Mouse (Mus musculus): ENCODE results near the gene Por. TPM values are rescaled to one million over a fixed set of nuclear protein-coding genes. Genes with fewer than 3 reads are reported as not detected.

Por gene
- polyA plus RNA-seq, 1 experiment from 2014 or later: 117 TPM

DNA sequence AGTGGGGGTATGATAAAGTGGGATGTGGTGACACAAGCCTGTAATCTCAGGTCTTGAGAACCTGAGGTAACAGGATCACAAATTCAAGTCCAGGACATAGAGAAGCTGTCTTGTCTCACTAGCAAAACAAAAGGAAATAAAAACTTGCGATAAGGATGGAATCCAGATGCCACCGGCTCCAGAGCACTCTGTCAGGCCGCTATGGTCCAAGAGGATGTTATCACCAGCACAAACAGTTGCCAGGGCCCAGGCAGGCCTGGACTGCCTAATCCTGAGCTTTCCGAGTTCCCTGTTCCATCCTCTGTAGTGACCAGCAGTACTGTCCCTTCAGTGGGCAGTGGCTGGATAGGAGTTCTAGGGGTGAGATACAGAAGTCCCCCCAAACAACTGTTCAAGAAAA, 9.9 kb upstream of the Por start:
- H3K27me3 ChIP-seq (replicated peaks): no peaks in the 10 kb centered on the region
- H3K9ac ChIP-seq: no peak overlapping the region
- no peak overlapping the region for H3K4me3 ChIP-seq
- 84% methylated on average over 4 of the region's 4 CpGs for WGBS
- no peak overlapping the region for H3K4me2 ChIP-seq
- H3K4me1 ChIP-seq: no peaks in the 10 kb centered on the region
- no peaks in the 10 kb centered on the region for H3K9me3 ChIP-seq
- H3K27ac ChIP-seq: no peak overlapping the region
- H3K36me3 ChIP-seq (replicated peaks): no peaks in the 10 kb centered on the region
- no peak for ATAC-seq (replicated peaks)

GRCm38 (mm10) chr5:135660535-135660934, 9.3 kb upstream of the Por start:
- H3K9ac ChIP-seq: no peak overlapping the region
- H3K4me2 ChIP-seq: no peak overlapping the region
- no peak overlapping the region for H3K4me3 ChIP-seq
- no peak overlapping the region for H3K27ac ChIP-seq
- no peak for ATAC-seq (replicated peaks)
- H3K27me3 ChIP-seq (replicated peaks): no peaks in the 10 kb centered on the region
- H3K9me3 ChIP-seq: no peaks in the 10 kb centered on the region
- WGBS: 92% methylated on average over 7 of the region's 7 CpGs
- no peaks in the 10 kb centered on the region for H3K36me3 ChIP-seq (replicated peaks)
- no peaks in the 10 kb centered on the region for H3K4me1 ChIP-seq

- no peak for ATAC-seq (replicated peaks)
- H3K4me2 ChIP-seq: no peak overlapping the region
- H3K27me3 ChIP-seq (replicated peaks): no peaks in the 10 kb centered on the region
- no peaks in the 10 kb centered on the region for H3K36me3 ChIP-seq (replicated peaks)
- H3K9ac ChIP-seq: no peak overlapping the region
- no peak overlapping the region for H3K27ac ChIP-seq
- no peaks in the 10 kb centered on the region for H3K9me3 ChIP-seq
- no peaks in the 10 kb centered on the region for H3K4me1 ChIP-seq
- 88% methylated on average over 5 of the region's 5 CpGs for WGBS
- H3K4me3 ChIP-seq: no peak overlapping the region
Observed at GRCm38 (mm10) chr5:135666890-135667289, 2.9 kb upstream of the Por start.

DNA sequence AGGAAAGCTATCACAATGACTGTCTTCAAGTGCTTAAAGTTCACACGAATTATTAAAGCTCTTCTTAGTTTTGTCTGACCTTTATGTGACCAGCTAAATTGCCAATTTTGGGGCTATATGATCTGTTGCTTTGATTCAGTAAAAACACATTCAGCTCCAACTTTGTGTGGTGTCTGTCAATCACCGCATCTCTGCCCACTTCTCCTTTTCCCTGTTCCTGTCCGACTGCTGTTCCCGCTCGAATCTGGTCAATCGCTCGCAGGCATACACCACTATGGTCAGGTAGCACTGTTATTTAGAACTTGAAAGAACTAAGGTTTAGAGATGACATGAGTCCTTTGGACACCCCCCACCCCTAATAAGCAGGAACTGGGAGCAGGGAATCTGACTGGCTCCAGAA, 1.8 kb upstream of the Por start:
- Histone ChIP-seq H3K4me2 (no peak overlapping the region), H3K9ac (no peak overlapping the region), H3K36me3 (replicated peaks) (no peaks in the 10 kb centered on the region), H3K27me3 (replicated peaks) (no peaks in the 10 kb centered on the region), H3K4me1 (no peaks in the 10 kb centered on the region), H3K4me3 (no peak overlapping the region), H3K9me3 (no peaks in the 10 kb centered on the region), H3K27ac (no peak overlapping the region)
- WGBS: 87% methylated on average over 7 of the region's 7 CpGs
- no peak for ATAC-seq (replicated peaks)

DNA sequence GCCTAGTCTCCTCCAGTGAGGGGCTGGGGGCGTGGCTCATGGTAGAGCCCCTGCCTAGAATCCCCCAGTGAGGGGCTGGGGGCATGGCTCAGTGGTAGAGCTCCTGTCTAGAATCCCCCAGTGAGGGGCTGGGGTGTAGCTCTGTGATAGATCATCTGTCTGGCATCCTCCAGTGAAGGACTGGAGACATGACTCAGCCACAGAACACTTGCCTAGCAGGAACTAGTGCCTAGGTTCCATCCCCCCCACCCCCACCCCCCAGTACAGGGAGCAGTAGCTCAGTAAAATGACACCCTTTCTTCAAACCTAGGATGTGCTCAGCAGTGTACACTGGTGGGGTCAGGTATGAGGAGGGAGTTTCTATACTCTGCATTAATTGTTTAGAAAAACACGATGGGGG, 1.0 kb downstream of the Por start:
- Histone ChIP-seq H3K4me3 (no peak overlapping the region), H3K27ac (no peak overlapping the region), H3K27me3 (replicated peaks) (no peaks in the 10 kb centered on the region), H3K4me1 (peaks cover 24% of the 10 kb centered on the region), H3K9me3 (no peaks in the 10 kb centered on the region), H3K4me2 (no peak overlapping the region), H3K36me3 (replicated peaks) (no peaks in the 10 kb centered on the region), H3K9ac (no peak overlapping the region)
- WGBS: 86% methylated on average over 2 of the region's 2 CpGs
- ATAC-seq (replicated peaks): no peak

- WGBS: 72% methylated on average over 4 of the region's 4 CpGs
- H3K4me2 ChIP-seq: no peak overlapping the region
- H3K9me3 ChIP-seq: no peaks in the 10 kb centered on the region
- H3K27ac ChIP-seq: no peak overlapping the region
- no peak overlapping the region for H3K9ac ChIP-seq
- ATAC-seq (replicated peaks): no peak
- peaks cover 28% of the 10 kb centered on the region for H3K4me1 ChIP-seq
- no peak overlapping the region for H3K4me3 ChIP-seq
- H3K27me3 ChIP-seq (replicated peaks): no peaks in the 10 kb centered on the region
- H3K36me3 ChIP-seq (replicated peaks): no peaks in the 10 kb centered on the region
Observed at GRCm38 (mm10) chr5:135672509-135672908, 2.7 kb downstream of the Por start.

- Histone ChIP-seq H3K4me1 (peaks cover 28% of the 10 kb centered on the region), H3K27me3 (replicated peaks) (no peaks in the 10 kb centered on the region), H3K9ac (no peak overlapping the region), H3K4me2 (no peak overlapping the region), H3K36me3 (replicated peaks) (no peaks in the 10 kb centered on the region), H3K27ac (0 out of 2 replicates have a peak overlapping the region, but pooled peaks have one; percentile 8), H3K9me3 (no peaks in the 10 kb centered on the region), H3K4me3 (no peak overlapping the region)
- 36% methylated on average over 5 of the region's 5 CpGs for WGBS
- ATAC-seq (replicated peaks): no peak
Observed at GRCm38 (mm10) chr5:135672980-135673379, 3.1 kb downstream of the Por start.

- H3K4me2 ChIP-seq: peak overlapping the region; percentile 35; the same call in 1 of the 2 replicates
- WGBS: 7% methylated on average over 3 of the region's 3 CpGs
- H3K27ac ChIP-seq: peak overlapping the region; percentile 81
- ATAC-seq (replicated peaks): peak; percentile 69
- no peaks in the 10 kb centered on the region for H3K27me3 ChIP-seq (replicated peaks)
- H3K4me1 ChIP-seq: peaks cover 28% of the 10 kb centered on the region
- no peaks in the 10 kb centered on the region for H3K36me3 ChIP-seq (replicated peaks)
- H3K9ac ChIP-seq: no peak overlapping the region
- no peak overlapping the region for H3K4me3 ChIP-seq
- H3K9me3 ChIP-seq: no peaks in the 10 kb centered on the region
Observed at GRCm38 (mm10) chr5:135674349-135674775, 4.5 kb downstream of the Por start.

- no peak overlapping the region for H3K4me3 ChIP-seq
- H3K9me3 ChIP-seq: no peaks in the 10 kb centered on the region
- H3K4me1 ChIP-seq: peaks cover 28% of the 10 kb centered on the region
- peak overlapping the region; percentile 35 for H3K4me2 ChIP-seq
- H3K9ac ChIP-seq: no peak overlapping the region
- 0% methylated on average over 11 of the region's 11 CpGs for WGBS
- H3K27ac ChIP-seq: peak overlapping the region; percentile 81
- H3K27me3 ChIP-seq (replicated peaks): no peaks in the 10 kb centered on the region
- ATAC-seq (replicated peaks): peak; percentile 89
- no peaks in the 10 kb centered on the region for H3K36me3 ChIP-seq (replicated peaks)
Observed at GRCm38 (mm10) chr5:135674821-135675220, 5.0 kb downstream of the Por start.

GRCm38 (mm10) chr5:135676696-135677095, 6.9 kb downstream of the Por start:
- 85% methylated on average over 3 of the region's 3 CpGs for WGBS
- Histone ChIP-seq H3K9ac (no peak overlapping the region), H3K4me3 (no peak overlapping the region), H3K27ac (no peak overlapping the region), H3K4me2 (no peak overlapping the region), H3K36me3 (replicated peaks) (no peaks in the 10 kb centered on the region), H3K9me3 (no peaks in the 10 kb centered on the region), H3K4me1 (peaks cover 28% of the 10 kb centered on the region), H3K27me3 (replicated peaks) (no peaks in the 10 kb centered on the region)
- no peak for ATAC-seq (replicated peaks)

GRCm38 (mm10) chr5:135677251-135677650, 7.4 kb downstream of the Por start:
- H3K4me1 ChIP-seq: peaks cover 28% of the 10 kb centered on the region
- no peak overlapping the region for H3K4me3 ChIP-seq
- no peak overlapping the region for H3K9ac ChIP-seq
- H3K4me2 ChIP-seq: no peak overlapping the region
- no peaks in the 10 kb centered on the region for H3K36me3 ChIP-seq (replicated peaks)
- no peaks in the 10 kb centered on the region for H3K9me3 ChIP-seq
- H3K27me3 ChIP-seq (replicated peaks): no peaks in the 10 kb centered on the region
- 93% methylated on average over 2 of the region's 2 CpGs for WGBS
- no peak for ATAC-seq (replicated peaks)
- H3K27ac ChIP-seq: no peak overlapping the region

DNA sequence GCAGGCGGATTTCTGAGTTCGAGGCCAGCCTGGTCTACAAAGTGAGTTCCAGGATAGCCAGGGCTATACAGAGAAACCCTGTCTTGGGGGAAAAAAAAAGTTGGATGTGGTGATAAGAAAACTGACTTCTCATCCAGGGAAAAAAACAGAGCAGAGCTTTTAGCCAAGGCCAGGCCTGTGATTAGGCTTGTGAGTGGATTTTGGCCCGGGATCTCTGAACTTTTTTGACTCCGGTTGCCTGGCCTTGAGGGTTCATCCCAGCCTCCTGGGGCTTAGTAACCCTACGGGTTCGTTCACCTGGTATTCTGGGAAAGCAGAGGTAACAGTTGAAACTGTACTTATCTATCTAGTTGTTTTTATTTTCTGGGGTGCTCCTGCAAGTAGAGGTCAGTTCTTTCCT, 8.6 kb downstream of the Por start:
- Histone ChIP-seq H3K4me2 (no peak overlapping the region), H3K9me3 (no peaks in the 10 kb centered on the region), H3K36me3 (replicated peaks) (no peaks in the 10 kb centered on the region), H3K27me3 (replicated peaks) (no peaks in the 10 kb centered on the region), H3K9ac (no peak overlapping the region), H3K27ac (no peak overlapping the region), H3K4me3 (no peak overlapping the region), H3K4me1 (peaks cover 28% of the 10 kb centered on the region)
- ATAC-seq (replicated peaks): no peak
- 95% methylated on average over 6 of the region's 6 CpGs for WGBS

DNA sequence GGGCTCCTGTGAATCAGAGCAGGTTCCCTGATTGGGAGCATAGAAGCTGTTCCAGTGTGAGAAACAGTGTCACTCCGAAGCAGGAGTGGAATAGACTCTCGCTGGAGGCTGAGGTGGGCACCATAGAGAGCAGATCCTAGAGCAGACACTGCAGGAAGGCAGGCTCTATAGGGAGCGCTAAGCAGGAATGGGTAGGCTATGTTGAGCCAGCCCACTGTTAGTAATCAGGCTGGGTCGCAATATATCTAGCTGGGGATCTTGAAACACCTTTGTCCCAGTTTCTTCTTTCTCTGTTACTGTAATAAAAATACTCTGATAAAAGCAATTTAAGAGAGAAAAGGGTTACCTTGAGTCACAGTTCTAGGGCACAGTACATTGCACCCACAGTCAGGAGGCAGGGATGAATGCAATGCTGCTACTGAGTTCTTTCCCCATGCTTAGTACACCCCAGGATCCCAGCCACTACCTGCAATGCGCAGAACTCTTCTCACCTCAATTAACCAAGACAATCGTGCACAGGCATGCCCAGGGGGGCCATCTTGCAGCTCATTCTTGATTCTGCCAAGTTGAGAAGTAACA, 11.2 kb downstream of the Por start:
- no peak overlapping the region for H3K27ac ChIP-seq
- no peak overlapping the region for H3K9ac ChIP-seq
- WGBS: 80% methylated on average over 6 of the region's 6 CpGs
- no peaks in the 10 kb centered on the region for H3K36me3 ChIP-seq (replicated peaks)
- no peaks in the 10 kb centered on the region for H3K9me3 ChIP-seq
- no peak overlapping the region for H3K4me3 ChIP-seq
- H3K4me2 ChIP-seq: no peak overlapping the region
- no peaks in the 10 kb centered on the region for H3K27me3 ChIP-seq (replicated peaks)
- peaks cover 2% of the 10 kb centered on the region for H3K4me1 ChIP-seq
- ATAC-seq (replicated peaks): no peak

All from midbrain, embryonic 15.5 days (tissue).